Mouse (Mus musculus) cerebellum, postnatal 14 days (tissue): ENCODE measurements around the gene Ccdc127.

Experiments
- DNase-seq, 2 experiments: peaks; one replicate each; pipeline ENCODE4 v3.0.0; 2021; ENCODE audit warnings: mixed read lengths in 2 of 2

Gene Ccdc127

GRCm38 (mm10) chr13:74349566-74350434, at the start of gene Ccdc127, which contains the start of gene Sdha:
TSS of gene Ccdc127 (plus strand) at chr13:74350309.
TSS of gene Sdha (minus strand) at chr13:74350280.
- DNase-seq: peak; percentile 98

DNA sequence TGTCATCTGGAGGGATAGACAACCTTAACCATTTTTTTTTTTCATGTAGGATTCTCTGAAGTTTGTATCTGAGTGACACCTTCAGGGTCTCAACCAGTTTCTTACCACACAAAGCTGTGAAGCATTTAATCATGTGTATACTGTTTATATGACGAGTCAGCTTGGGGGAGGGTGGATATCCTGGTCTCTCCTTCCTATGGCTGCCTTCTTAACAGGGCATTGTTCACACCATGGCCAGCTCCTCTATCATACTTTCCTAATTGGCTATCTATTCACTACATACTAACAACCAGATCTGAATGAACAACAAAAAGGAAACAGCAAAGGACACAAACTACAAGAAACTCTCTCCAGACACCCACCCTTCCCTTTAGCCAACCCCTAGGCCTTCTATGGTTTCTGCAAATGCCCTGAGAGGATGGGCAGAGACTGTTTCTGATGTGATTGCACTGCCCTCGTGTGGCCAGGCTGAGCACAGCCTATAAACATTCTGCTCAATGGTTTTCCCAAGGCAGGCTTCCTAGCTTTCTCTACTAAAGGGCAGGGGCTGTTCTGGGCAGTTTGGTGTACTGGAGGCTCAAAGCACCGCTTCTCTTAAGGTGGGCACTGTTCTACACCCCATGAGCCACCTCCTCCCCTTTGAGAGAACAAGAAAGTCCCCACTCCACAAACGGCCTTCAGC, 49.0 kb upstream of the Ccdc127 start:
- peak; percentile 80 to 83 for DNase-seq

DNA sequence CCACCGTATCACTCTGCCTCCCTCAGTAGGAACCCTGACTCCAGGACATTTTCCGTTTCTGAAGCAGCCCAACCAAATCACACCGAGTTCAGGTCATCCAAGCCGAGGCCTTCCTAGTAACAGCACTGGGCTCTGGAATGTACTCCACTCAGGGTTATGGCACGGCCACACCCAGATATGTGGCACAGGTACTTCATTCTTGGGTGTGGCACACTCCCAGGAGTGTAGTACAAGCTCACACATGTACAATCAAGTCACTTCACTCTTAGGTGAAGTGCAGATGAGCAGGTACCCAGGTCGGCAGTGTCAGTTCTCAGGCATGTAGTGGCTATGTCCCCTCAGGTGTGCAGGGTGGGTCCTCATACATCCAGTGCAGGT, 48.5 kb upstream of the Ccdc127 start:
- no peak for DNase-seq

DNA sequence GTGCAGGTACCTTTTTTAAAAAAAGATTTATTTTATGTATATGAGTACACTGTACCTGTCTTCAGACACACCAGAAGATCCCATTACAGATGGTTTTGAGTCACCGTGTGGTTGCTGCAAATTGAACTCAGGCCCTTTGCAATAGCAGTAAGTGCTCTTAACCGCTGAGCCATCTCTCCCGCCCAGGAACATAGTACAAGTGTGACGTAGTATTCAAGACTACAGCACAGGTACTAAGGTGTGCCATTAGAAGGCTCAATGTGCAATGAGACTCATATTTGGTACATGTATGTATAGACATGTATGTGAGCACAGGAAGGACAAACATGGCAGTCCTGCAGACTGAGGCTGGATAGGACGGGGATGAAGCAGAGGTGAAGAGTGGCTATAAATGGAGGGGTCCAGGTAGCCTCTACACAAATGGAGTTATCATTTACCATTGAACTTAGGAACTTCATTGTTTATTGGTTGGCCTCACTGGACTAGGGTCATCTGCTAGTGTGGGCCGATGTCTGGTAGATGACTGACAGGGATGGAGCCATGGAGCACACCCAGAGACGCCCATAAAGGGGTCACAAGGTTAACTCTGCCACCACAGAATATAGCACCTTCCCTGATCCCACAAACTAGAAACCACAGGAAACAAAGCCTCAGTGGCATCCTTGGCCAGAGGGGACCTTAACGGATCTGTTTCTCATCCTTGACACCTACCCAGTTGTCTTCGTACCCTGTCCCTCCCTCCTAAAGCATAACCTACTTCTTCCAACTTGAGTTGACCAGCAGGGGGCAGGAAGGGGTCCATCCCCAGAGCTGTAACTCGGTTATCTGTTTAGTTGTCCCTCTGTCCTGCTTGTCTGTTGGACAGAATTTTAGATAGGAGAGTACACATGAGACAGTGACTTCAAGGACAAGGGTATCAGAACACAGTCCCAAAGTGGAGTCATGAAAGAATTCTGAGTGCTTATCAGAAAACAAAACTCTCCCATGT, 47.8 kb upstream of the Ccdc127 start:
- DNase-seq: peak in 1 of 2 experiments; percentile 10

DNA sequence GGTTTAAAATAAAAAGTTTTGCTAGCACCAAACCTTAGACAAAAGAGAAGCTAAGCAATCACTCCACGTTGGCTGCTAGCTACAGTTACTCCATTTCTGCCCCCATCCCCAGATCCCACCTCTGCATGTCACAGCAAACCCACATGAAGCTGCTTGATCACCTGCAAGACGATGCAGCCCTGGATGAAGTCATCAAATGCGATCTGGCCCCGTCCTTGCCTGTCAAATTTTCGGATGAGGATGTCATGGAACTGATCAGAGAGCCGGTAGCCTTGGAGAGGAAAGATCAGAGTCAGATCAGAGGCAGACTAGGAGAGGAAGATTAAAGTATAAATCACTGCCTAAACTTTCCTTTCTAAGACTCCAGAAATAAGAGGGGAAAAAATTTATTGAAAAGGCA, 44.7 kb upstream of the Ccdc127 start:
- no peak for DNase-seq

GRCm38 (mm10) chr13:74305780-74306179, 44.3 kb upstream of the Ccdc127 start:
- DNase-seq: no peak

DNA sequence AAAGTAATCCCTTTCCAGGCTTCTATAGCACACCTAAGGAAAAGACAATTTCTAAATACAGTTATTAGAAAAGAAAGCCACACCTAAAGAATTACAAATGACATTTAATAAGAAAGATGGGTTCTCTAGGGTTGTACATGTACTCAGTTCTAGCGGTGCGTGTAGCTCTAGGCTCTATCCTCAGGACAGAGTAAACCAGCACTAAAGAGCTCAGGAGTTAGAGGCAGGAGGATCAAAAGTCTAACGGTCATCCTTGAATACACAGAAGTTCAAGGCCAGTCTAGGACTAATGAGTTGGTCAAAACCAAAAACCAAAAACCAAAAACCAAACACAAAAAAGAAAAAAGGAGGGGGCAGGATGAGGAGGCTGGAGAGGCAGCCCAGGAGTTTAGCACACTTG, 35.5 kb upstream of the Ccdc127 start:
- DNase-seq: no peak

DNA sequence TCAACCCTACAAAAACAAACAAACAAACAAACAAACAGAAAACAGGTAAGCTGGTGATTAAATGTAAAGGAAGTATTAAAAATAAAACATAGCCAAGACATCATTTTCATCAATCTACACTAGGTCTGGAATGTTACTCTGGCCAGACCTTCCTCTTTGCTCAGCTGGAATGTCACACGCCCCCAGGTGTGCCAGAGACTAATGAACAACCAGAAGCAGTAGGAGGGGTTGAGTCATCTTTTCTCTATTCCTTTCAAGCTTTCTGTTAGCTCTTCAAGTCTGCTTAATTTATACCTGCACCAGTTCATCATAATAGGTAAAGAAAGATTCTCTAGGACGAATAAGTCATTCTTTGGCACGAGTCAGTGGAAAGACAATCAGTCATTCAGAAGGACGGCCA, 33.7 kb upstream of the Ccdc127 start:
- no peak for DNase-seq

DNA sequence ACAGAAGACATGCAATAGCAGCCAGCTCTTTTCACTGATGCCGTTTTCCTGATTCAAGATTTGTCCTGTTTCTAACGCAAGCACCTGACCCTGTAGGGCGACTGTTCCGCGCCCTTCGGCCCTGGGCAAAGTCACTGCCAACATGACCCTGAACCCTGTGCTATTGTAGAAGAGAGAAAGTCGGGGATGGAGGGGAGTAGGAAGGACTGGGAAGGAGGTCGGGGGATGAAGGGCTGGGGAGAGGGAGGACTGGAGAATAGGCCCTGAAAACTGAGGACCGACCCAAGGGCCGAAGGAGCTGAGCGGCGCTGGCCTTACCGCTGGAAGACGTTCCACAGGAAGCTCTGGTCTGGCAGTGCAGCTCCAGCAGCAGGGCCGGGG, 33.3 kb upstream of the Ccdc127 start:
- DNase-seq: no peak

GRCm38 (mm10) chr13:74317170-74317849, 32.8 kb upstream of the Ccdc127 start, which contains the start of gene Pdcd6:
TSS of gene Pdcd6 (minus strand) at chr13:74317580.
- DNase-seq: peak; percentile 83 to 90

- no peak for DNase-seq
Observed at GRCm38 (mm10) chr13:74329321-74329720, 20.8 kb upstream of the Ccdc127 start.

DNA sequence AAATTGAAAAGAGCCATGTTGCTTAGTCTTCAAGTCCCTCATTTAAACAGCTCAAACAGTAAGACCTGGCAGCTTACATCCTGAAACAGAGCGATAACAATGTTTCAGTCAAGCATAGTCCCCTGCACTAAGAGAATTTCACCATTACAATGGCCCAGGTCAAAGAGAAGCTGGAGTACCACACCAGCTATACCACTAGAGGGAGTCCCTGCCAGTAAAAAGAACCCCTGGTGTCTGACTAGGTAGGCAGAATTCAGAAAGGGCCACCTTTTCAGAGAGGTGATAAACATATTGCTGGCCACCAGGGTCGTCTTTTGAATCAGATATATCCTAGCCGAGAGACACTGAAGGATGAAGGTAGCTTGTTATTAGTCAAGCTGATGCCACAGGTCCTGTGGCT, 9.1 kb upstream of the Ccdc127 start:
- peak; percentile 55 to 64 for DNase-seq

DNA sequence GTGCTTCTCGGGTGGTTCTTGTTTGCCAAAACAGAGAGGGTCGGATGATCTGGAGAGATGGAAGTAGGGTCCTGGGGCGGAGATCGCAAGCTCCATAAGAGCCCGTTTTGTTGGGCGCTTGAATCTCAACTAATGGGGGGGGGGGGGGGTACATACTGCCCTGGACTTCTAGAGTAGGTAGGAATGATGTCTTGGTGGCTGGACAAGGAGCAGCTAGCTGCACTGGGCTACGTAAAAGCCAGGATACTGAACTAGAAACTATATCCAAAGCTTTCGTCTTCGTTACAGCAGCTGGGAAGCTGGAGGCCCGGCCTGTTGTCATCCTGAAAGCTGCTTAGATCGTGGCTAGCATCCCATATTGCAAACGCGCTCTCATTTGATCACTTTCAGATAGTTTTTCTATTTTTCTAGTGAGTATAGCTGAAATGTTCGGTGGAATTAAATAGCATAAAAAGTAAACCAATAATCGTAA, 362 bp downstream of the Ccdc127 start:
- no peak for DNase-seq

DNA sequence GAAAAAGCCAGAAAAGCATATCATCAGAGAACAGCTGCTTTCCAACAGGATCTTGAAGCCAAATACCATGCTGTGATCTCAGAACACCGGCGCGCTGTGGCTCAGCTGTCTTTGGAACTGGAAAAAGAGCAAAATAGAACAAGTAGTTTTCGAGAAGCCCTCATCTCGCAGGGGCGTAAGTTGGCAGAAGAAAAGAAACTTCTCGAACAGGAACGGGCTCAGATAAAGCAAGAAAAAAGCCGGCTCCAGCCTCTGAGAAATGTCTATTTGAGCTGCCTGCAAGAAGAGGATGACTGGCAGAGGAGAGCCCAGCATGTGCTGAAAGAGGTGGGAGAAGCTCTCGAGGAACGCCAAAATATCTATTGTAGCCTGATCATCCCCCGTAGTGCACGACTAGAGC, 6.4 kb downstream of the Ccdc127 start:
- no peak for DNase-seq

DNA sequence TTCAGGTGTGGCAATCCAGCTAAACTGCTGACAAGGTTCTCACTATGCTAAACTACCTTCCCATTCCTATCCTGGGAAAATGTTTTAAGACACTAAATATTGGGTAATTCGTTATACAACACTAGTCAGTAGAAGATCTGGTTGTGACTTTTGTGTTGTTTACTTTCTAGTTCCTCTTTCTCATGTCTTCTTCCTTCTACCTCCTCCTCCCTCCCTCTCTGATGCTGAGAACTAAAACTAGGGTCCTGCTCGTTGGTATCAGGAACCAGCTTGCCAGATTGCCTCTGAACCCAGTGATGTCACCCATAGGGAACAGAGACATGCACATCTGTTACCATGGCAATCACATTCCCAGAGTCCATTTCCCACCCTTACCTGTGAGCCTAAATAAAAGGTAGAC, 12.1 kb downstream of the Ccdc127 start:
- DNase-seq: no peak

DNA sequence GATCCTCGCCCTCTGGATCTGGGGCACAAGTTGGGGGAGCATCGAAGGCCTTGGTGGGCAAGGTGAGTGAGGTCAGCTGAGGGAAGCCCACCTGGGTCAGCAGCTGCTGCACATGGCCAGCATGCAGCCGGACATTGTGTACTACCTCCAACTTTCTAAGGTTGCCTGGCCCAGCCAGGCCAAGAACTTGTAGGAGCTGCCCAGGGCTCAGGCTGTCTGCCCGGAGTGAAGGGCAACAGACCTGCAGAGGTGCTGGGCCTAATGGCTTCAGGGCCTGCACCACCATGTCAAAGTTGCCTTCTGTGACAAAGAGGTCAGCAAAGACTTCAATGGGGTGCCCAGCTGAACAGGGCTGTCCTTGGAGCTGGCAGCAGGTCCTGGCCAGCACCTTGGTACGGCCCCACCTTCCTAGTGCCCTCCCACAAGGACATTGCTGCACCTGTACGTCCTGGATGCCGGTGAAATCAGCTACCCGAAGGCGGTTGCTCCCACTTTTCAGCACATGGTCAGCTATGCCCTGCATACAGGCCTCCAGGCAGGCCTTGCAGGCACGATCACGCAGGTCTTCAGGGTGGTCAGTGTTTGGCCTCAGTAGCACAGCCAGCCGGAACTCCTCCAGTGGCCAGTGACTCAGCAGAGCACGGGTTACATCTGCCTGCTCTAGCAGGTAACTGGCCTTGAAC, 13.2 kb downstream of the Ccdc127 start:
- DNase-seq: no peak

- peak; percentile 36 to 47 for DNase-seq
Observed at GRCm38 (mm10) chr13:74363859-74364235, 13.7 kb downstream of the Ccdc127 start, which contains the start of gene Lrrc14b. TSS of gene Lrrc14b (minus strand) at chr13:74364005.

DNA sequence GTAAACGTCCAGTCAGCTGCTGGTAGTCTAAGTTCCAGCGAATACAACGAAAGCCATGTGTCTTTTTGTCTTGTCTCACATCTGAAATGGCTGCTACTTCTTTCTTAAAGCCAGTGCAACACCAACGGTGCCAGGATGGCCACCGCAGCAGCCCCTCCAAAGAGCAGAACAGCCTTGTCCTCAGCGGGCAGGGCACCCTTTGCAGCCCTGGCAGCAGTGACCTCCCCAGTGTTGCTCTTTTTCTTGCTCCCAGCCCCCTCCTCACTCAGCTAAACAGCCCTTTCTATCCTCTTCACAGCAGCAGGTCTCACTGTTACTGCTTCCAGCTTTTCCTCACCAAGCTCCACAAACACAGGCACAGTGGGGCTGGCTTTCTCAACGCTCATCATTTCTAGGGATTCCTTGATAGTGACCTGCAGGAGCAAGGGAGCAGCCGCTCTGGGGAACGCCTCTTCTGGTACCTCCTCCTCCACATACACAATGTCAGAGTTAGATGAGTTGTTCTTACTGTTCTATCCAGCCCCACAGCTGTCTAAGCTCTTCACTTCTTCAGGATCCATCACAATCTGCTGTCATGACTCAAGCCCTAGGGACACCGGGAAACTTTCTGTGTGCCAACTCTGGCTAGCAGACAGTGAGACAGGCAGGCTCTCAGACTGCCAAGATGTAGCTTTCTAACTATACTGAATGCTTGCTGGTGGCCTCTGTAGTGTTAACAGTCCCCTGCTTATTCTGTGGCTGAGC, 31.6 kb downstream of the Ccdc127 start:
- peak; percentile 24 to 28 for DNase-seq

- DNase-seq: no peak
Observed at GRCm38 (mm10) chr13:74382289-74382688, 32.2 kb downstream of the Ccdc127 start.

DNA sequence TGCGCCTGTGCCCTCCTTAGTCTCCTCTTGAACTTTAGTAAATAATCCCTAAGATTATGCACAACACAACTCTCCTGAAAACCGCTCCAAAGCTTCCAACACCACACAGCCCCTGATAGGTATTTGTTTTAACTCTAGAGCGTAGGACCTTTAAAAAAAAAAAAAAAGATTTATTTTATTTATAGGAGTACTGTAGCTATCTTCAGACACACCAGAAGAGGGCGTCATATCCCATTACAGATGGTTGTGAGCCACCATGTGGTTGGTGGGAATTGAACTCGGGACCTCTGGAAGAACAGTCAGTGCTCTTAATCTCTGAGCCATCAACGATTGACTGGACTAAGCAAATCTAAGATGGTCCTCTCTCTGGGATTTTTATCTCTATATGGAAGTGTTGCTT, 39.6 kb downstream of the Ccdc127 start:
- DNase-seq: no peak
